Mouse (Mus musculus) ovary, postnatal 14 days (tissue): ENCODE data around the gene Sstr2.

Source experiments
- DNase-seq: peaks from one replicate; pipeline ENCODE4 v3.0.0; 2022; ENCODE audit warnings: low spot score

Gene Sstr2

DNA sequence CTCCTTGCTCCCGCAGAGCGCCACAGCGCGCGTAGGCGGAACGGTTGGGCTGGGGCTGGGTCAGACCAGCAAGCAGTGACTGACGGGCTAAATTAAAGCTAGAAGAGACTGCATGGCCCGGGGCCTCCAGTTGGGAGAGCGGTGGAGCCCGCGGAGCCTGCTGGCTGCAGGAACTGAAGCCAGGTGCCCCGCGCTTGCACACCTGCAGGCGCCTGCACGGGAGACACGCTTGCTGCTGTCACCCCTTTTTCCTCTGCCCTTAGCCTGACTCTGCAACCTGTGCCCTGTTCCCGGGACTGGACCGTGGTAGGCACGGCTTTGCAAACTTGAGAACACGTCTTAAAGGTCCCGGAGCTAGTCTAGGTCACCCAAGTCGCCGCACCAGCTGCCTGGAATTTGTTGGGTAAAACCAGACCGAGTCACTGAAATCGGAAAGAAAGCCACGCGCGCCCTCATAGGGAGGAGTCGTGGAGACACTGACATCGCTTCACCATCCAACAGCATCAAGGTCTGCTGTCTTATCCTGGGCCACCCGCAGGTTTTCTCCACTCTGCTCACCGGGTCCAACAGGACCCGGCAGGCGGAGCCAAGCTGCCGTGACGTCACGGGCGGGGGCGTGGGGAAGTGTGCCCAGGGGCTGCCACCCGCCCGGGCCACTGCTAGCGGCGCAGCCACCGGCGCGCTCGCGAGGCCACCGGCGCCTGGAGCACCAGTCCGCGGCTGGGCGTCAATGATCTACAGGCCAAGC lies at the start of gene Sstr2:
Sstr2 (plus strand) TSS at position 671 of the 748 bp plus-strand sequence.
- DNase-seq: peak; percentile 50

DNA sequence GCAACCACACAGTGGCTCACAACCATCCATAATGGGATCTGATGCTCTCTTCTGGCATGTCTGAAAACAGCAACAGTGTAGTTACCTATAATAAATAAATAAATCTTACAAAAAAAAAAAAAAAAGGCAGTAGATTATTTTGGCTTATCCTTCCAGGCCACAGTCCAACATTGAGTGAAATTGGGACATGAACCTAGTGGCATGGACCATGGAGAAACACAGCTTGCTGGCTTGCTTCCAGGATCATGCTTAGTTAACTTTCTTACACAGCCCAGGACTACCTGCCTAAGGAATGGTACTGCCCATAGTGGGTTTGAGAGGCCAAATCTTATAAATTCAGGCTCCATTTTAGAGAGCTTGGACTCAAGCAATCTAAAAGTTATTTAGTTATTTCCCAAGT lies 47.5 kb upstream of the Sstr2 start:
- no peak for DNase-seq

DNA sequence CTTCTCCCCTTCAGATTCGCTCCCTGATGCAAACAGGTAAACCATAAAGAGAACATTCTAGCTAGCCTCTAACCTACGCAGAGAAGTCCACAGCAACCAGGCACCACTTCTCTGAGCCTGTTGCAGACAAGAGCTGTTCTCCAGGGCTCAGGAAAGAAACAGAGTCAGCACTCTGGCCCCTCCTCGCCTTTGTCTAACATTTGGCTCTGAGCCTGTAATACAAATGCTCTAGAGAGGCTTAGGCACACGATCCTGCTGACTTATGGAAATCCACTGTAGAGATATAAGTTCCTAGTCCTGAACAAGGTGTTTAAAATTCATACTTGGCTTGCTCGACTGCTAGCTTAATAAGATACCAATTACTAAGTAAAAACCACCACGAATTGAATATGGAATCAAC lies 46.5 kb upstream of the Sstr2 start:
- DNase-seq: no peak

DNA sequence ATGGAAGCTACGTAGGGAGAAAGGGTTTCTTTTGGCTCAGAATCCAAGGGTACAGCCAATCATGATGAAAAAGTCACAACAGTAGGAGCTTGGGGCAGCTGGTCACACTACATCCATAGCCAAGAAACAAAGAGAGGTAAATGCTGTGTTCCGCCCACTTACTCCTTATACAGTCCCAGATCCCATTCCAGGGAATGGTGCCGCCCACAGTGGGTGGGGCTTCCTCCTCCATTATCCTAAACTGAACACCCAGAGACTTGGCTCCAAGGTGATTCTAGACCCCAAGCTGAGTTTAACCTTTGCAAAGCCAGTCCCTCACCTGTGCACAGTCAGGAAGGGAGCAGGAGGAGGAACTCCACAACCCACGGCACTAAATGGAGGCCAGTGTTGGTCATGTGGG lies 41.9 kb upstream of the Sstr2 start:
- no peak for DNase-seq

DNA sequence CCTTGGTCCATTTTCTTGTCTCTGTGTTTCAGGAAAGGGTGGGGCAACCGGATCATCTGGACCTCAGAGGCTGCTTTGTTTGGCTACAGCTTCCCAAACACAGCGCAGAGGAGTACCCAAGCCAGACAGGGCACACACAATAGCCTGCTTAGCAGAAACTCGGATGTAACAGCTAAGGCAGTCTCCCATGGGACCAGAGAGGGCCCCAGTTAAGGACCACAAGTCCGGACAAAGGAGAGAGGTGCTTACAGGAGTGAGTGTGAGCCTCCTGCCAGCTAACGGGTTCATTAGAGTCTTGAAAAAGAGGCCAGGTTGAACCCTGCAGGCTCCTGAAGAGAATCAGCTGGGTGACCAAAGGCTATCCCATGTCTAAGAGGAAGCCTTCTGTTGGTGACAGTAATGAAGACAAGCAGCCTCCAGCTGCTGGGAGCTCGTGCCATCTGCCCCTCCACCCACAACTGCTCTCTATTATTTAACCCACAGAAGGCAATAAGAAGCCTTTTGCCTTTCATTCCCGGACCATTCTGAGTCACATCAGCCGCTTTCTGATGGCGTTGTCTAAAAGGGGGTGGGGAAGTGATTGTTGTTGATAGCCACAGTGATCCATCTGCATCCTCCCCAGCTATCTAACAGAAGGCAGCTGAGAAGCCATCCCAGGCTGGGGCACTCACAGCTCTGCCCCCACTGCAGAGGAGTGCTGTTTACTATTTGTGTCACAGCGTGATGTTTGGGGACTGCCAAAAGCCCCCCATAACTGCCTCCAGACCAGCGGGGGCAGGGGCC lies 35.1 kb upstream of the Sstr2 start:
- no peak for DNase-seq

DNA sequence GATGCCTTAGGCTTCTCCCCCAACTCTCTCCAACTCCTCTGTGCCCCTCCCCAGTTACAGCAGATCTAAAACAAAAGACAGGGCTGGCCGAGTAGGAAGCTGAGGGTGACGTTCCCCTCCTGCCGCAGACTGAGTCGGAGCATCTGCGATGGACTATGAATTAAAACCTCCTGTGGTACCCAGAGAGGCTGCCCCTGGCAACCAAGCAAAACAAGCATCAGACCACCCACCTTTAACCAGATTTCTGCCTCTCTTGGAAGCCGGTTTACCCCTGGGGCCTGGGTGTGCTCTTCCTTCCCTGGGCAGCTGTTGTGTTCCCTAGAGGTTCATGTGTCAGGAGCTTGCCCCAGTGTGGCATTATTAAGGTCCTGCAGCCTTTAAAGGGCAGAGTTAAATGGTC lies 32.7 kb upstream of the Sstr2 start:
- no peak for DNase-seq

DNA sequence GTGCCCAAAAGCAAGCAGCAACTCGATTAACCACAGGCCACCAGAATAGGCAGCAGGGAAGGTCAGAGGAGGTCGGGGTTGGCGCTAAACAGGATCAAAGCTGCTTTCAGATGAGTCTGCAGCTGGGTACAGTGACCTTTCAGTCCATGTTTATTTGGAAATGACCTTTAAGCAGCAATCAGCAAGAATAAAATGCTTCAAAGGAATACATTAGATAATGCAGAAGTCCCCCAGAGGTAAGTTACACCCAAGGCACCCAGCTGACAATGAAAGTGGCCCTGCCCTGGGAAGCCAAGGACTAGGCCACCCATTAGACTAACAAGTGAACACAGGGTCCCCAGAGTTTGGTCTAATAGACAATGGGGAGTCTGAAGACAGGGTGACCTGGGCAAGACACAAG lies 30.2 kb upstream of the Sstr2 start:
- DNase-seq: no peak

DNA sequence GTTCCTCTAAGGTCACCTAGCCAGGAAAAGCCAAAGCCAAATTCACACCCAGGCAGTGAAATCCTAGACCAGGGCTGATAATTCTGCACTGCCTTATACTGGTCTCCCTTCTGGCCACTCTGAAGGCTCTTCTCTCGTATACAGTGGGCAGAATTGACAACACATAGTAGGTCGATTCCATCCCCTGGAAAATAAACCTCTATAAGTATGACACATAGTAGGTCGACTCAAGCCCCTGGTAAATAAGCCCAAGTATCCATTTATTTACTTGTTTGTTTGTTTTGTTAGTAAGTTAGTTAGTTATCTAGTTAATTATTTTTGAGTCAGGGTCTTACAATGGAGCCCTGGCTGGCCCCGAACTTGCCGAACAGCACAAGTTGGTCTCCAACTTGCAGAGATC lies 24.0 kb upstream of the Sstr2 start:
- DNase-seq: no peak

DNA sequence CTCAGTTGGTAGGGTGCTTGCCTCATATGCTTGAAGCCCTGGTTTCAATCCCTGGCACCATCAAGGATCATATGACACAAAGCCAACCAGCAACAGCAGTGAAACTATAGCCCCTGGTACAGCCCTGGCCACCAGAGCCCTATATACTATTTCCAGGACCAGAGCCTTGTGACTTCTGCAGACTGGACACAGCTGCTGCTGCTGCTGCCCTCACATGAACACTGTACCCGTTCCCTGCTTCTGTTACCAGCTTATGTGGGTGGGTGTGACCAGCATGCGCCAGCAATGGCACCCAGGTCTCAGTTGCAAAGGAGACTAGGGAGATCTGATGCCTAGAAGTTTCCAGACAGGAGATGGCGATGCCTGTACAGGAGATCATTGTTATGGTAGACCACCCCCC lies 21.5 kb upstream of the Sstr2 start:
- DNase-seq: no peak

DNA sequence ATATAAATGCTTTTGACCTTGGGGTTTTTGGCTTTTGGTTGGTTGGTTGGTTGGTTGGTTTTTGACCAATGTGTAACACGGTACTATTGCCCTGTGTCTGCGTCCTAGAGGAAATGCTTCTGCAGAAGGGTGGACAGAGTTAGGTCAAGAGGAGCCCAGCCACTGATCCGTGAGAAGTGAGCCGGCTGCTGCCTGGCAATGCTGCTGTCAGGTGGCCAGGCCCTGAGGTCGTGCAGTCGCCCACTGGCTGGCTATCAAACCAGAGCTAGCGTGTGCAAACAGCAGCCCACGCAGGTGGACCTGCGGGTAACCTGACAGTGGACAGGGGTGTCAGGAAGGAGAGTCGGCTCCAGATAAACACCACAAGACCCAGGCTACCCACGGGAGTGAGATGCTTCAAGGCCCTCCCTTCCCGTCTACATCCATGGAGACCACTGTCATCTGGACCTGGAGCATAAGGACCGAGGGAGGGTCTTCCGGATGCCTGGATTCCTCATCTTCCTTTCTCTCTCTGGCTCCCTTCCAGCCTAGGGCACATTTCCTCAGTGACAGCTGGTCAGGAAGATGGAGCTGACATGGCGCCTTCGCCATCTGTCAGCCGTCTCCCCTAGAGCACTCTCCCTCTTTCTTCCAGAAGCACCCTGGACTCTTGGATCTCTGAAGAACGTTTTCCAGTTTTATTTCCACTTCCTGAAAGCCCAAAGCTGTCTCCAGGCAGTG lies 18.5 kb upstream of the Sstr2 start:
- DNase-seq: no peak

DNA sequence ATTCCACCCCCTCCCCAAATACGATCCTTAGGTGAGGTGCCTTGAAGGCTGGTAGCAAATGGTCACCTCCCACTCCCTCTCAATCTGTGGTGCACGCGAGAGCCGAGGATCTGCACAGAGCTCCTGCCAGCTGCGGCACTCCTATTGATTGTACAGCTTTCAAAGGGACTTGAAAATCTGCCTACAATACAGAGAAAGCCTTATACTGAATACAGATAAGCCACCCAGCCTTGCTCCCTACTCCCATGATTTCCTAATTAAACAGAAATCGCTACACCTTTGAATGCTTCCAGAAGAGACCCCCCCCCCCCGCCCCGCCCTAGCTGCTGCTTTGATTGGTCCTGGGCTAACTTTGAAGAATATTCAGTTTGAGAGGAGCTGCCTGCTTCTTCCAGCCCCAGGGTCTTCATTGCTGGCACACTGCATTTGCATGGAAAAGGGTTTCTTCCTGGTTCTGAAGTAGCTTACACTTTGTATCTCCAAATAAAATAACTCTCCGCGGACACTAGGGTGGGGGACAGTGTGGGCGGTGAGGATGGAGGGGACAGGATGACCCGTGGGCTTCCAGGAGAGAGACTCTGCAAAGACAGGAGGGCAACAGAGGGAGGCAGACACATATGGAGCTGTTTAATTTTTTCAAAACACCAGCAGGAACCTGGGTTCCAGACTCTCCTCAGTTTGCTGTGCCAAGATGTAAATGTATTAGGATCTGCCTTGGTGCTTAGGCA lies 17.4 kb upstream of the Sstr2 start:
- DNase-seq: no peak

DNA sequence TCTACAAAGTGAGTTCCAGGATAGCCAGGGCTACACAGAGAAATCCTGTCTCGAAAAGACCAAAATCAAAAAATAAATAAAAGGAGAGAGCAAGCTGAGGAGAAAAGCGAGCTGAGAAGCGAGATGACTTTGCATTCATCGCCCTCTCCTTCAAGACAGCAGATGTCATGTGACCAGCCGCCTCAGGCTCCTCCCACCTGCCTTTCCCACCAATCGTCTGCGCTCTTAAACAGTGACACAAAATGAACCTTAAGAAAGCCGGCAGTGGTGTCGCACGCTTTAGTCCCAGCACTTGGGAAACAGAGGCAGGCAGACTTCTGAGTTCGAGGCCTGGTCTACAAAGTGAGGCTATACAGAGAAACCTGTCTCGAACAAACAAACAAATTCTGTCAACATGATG lies 11.6 kb upstream of the Sstr2 start:
- DNase-seq: no peak

DNA sequence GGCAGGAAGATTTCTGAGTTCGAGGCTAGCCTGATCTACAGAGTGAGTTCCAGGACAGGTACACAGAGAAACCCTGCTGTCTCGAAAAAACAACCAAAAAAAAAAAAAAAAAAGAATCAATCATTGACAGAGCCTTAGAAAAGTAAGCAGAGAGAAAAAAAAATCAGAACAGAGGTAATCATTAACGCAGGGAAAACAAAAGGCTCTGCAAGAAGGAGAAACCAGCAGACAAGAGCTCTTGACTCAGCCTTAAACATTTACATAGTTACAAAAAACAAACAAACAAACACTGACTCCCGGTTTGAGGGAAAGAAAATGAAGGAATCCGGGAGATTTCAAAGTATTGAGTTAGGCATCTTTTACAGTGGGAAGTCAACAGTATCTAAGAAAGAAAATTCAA lies 9.6 kb upstream of the Sstr2 start:
- no peak for DNase-seq

DNA sequence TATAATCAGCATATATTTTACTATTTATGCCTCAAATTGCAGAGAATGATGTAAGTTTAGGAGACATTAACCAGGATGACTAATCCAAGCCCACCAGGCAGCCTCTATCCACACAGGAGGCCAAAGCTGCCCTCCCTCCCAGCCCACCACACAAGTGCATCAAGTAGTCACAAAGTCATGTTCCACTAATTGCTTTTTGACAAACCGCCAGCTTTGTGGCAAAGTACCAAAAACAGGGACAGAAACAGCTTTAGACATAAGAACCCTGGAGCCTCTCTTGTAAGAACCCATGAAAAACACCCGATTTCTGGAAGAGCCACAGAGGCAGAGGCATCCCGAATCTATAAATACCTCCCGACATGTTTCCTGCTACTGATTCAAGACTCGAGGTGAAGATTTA lies 8.9 kb upstream of the Sstr2 start:
- DNase-seq: no peak

DNA sequence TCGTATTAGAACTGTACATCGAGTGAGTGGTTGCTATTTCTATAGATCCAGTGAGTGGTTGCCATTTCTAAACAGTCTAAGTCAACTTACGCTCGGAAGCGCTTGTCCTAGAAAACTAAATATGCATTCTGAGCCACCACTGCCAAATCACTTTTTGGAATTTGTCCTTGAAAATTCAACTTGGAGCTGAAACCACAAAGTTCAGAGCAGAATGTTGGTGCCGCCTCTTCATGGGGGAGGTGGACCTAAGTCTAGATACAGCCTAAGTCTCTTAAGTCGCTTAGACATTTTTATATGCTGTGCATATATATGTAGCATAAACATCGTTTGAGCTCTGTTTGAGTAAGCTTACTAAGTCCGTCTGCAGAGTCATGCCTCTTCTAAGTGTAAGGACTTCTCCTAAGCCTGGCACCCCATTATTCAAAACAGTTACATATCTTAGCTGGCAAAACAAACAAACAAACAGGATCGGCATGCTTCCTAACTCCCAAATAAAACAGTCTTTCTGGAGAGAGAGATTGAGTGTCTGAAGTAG lies 8.0 kb upstream of the Sstr2 start:
- DNase-seq: no peak

DNA sequence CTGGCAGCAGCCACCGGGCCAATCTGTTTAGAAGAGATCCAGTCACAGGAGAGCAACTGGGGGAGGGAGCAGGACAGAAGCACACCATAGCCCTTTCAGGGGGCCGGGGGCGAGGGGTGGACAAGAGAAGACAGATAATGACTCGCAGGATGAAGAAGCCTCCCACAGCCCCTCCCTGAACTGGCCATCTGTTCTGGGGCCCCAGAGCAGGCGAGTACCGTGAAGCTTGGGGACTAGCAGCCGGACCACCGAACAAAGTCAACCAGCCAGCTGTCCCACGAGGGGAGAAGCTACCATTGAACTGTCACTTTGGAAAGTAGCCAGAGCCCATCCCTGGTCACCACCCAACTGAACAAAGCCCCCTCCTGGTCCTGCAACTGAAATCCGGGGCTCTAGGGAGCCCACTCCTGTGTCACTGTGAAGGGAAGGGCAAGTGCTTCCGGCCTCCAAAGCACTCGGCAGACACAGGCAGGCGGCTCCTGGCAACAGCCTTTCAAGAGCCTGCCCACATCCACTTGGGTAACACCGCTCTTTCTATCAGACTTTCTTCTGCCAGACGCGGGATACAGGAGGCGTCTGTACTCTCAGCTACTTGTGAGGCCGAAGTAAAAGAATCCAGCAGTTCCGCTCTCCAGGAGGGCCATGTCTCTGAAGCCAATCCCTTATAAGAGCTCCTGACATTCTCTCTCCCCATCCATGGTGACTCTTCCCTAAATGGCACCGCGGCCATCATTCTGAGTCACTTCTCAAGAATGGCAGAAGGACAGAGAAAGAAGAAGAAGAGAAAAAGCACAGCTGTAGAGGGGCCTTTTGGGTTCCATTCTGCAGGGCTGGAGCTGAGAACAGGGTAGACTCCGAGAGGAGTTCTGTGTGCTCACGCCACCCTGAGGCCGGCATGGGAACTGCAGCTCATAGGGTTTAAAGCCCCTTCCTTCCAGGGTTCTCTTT lies 7.2 kb upstream of the Sstr2 start:
- DNase-seq: peak; percentile 55

DNA sequence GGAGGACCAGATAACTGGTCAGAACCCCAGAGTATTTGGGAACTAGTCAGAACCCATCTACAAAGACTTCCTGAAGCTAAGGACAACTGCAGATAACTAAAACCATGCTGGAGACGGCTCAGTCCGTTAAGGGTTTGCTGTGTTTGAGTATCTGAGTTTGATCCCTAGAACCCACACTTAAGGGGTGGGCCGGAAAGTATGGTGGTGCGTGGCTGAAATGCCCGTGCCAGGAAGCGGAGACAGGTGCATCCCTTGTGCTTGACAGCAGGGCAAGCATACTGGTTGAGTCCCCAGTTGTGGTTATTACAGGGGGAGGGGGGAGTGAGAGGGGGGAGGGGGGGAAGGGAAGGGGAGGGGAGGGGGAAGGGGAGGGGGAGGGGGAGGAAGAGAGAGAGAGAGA lies 4.7 kb upstream of the Sstr2 start:
- DNase-seq: no peak

DNA sequence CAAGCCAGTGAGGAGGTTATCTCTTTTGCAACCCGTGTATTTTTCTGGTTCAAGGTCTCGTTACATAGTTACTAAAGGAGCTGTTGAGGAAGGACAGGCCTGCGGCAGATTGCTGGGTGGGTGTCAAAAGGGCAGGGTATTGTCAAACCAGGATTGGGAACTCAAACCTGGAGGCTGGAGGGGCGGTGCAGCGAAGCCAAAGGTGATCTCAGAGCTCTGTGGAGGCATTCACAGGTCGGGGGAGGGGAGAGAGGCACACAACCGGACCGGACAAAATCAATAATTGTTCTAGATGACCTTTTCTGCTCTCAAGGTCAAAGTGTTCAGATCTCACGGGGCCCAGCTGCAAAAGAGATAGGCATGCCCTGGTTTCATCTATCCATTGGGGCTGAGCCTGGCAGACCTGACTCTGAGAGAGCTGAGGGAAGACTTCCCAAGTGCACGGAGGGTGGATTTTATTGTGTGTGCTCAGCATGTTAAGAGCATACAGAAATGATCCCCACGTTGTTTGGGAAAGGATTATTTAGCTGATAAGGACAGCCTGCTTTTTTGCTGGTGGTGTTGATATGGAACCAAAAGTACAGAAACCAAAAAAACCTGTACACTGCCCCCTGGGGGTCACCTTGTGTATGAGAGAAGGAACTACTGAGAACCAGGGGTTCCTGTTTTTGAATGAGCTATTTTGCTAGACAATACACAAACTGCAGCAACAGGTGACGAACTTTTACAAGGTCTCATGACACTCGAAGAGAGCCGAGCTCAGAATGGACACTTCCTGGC lies 1.8 kb upstream of the Sstr2 start:
- DNase-seq: peak; percentile 52

DNA sequence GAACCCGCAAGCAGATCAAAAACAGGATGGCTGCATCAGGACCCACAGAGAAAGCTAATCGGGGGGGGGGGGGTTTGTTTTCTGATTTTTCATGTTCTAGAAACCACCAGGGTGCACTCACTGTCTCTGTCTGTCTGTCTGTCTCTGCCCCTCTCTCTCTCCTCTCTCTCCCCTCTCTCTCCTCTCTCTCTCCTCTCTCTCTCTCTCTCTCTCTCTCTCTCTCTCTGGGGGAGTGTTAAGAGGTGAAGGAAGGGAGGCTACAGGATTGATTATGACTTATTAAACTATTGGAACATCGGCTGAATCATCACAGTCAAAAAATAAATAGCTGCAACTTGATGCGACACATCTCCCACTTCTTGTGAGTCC lies 855 bp upstream of the Sstr2 start:
- DNase-seq: no peak

DNA sequence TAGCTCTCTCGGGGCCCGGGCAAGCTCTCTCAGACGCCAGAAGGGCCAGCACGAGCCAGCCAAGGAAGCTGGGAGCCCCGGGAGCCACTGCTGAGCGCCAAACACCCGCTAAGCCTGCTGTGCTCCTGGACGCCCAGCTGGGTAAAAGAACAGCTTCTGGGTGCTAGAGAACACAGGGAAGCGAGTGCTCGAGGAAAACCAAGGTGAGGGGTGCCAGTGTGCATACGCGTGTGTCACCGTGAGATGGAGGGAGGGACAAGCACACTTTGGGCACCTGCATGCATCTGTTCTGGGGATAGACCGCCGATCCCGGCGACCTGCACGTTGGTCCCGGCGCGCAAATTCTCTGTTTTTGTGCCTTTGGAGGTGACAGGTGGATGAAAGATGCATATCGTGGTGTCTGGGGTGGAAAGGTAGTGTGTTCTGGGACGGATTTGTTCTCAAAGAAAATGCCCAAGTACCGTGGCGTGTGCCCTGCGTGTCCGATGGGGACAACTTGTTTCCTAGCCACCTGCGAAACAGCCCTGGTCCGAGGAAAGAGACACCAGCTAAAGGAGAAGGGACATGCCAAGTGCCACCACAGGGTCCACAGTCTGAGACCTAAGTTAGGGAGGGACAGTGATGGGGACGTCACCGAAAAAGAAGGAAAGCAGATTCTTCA lies 408 bp downstream of the Sstr2 start:
- no peak for DNase-seq
